Mouse (Mus musculus) intestine, postnatal 0 days (tissue): ENCODE results near the gene Tmem53. TPM values are rescaled to one million over a fixed set of nuclear protein-coding genes. Genes with fewer than 3 reads are reported as not detected.

Experiments
- ATAC-seq: fragments of 200-750 bp; cut with Nextera tagmentation; 2 replicates; pipeline ENCODE4 v1.8.0; 2017; ENCODE audit warnings: mild to moderate bottlenecking, moderate TSS enrichment, moderate library complexity
- H3K27ac ChIP-seq: fragments of 300-500 bp; sonication (generic); 2 replicates; pipeline ENCODE4 v1.5.1; 2014; ENCODE audit warnings: mild to moderate bottlenecking, low read depth, low read length, moderate library complexity
- H3K27me3 ChIP-seq: fragments of 300-500 bp; sonication (generic); replicated peaks from 2 replicates; pipeline ENCODE4 v1.6.1; 2014; ENCODE audit warnings: low read length, mixed read lengths; ENCODE audit not compliant: control insufficient read depth, insufficient read depth
- H3K36me3 ChIP-seq: fragments of 300-500 bp; sonication (generic); 2 replicates; pipeline ENCODE4 v1.6.1; 2014; ENCODE audit warnings: mild to moderate bottlenecking, moderate library complexity; ENCODE audit not compliant: control insufficient read depth, insufficient read depth
- H3K4me1 ChIP-seq: fragments of 300-500 bp; sonication (generic); replicated peaks from 2 replicates; pipeline ENCODE4 v1.6.1; 2014; ENCODE audit warnings: antibody characterized with exemption, low read length, mixed read lengths; ENCODE audit not compliant: control insufficient read depth, insufficient read depth
- H3K4me2 ChIP-seq: fragments of 300-500 bp; sonication (generic); replicated peaks from 2 replicates; pipeline ENCODE4 v1.6.1; 2014; ENCODE audit warnings: low read depth, mild to moderate bottlenecking, moderate library complexity
- H3K4me3 ChIP-seq: fragments of 300-500 bp; sonication (generic); 2 replicates; pipeline ENCODE4 v1.5.1; 2014; ENCODE audit warnings: low read depth, low read length
- H3K9ac ChIP-seq: fragments of 300-500 bp; sonication (generic); 2 replicates; pipeline ENCODE4 v1.6.1; 2014; ENCODE audit warnings: mild to moderate bottlenecking, low read depth, low read length
- H3K9me3 ChIP-seq: fragments of 300-500 bp; sonication (generic); 2 replicates; pipeline ENCODE4 v1.6.1; 2016; ENCODE audit warnings: mixed run types; ENCODE audit not compliant: control insufficient read depth
- CTCF ChIP-seq: sonication (generic); IDR thresholded peaks from 2 replicates; pipeline ENCODE4 v1.5.1; 2016; ENCODE audit warnings: low read depth, mild to moderate bottlenecking, control low read depth, antibody characterized with exemption, moderate library complexity
- WGBS: fragments of 180-500 bp; shearing (Covaris S2); extraction: QIAGEN DNeasy Blood & Tissue Kit; methylation state at CpG from one replicate; pipeline ENCODE4 v1.1.7; 2014; 5-methylcytosine and 5-hydroxymethylcytosine counted together
- polyA plus RNA-seq: library from polyadenylated mRNA; unstranded; fragments of >200 nt; fragmentation: Nextera tagmentation; extraction: Ambion mirVana; gene quantifications from 2 replicates; pipeline ENCODE4 v1.2.1, GENCODE M21; 2015

Tmem53 gene
- polyA plus RNA-seq, 1 experiment from 2014 or later = 12.8 TPM

DNA sequence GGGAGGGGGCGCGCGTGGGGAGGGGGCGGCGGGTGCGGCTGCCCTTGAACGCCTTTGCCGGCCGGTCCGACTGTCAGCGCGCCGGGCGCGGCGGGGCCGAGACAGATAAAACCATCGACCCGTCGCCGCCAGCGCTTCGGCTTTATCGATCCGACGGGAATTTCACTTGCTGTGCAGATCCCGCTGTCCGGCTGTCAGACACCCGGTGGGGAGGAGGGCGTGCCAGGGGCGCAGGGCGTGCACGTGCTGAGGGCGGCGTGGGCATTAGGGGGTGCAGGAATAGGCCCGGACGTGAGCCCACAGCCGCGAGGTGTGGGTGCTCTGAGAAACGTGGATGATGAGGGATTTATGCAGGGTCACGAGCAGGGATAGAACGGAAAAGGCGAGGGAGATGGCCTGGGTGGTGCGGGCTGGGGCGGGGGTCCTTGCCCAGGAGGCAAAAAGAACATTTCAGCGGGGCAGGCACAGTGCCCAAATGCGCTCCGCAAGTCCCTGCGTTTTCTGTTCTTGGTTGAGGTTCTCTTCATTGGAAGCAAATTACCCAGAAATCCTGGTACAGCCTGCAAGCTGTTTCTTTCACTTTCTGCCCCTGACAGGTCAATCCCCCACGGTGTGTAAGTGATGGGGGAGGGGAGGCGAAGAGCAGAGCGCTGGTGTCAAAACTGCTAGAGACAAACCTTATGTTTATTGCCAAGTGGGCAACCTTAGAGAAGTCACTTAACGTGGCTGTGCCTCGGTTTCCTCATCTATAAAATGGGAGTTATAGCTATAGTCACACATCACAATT lies 52.7 kb downstream of the Tmem53 start:
- ATAC-seq = no peak
- H3K27ac ChIP-seq = no peak overlapping the region
- no peaks in the 10 kb centered on the region for H3K9me3 ChIP-seq
- peak overlapping the region; percentile 24; the same call in 1 of the 2 replicates for H3K9ac ChIP-seq
- peaks cover 7% of the 10 kb centered on the region; the same call in 1 of the 2 replicates for H3K4me1 ChIP-seq
- peak overlapping the region; percentile 45 for H3K4me3 ChIP-seq
- WGBS = 4% methylated on average over 54 of the region's 54 CpGs
- H3K36me3 ChIP-seq = no peaks in the 10 kb centered on the region
- peak overlapping the region; percentile 79 for H3K4me2 ChIP-seq
- no peak for TF ChIP-seq CTCF
- H3K27me3 ChIP-seq = peaks cover 32% of the 10 kb centered on the region

DNA sequence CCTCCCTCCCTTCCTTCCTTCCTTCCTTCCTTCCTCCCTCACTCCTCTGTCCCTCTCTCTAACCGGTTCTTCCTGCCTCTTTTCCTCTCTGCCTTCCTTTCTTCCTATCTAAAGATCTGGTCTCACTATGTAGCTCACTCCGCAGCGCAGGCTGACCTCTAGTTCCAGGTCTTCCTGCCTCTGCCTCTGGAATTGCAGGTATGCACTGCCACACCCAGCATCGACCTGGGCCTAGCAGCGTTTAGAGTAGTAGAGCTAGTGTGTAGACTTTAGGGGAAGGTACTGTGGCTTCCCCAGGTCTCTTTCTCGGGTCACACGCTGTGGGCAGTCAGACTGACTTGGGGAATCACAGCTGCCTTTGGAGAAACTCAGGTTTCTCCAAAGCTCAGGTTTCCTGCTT lies 53.7 kb downstream of the Tmem53 start:
- Histone ChIP-seq H3K36me3 (no peaks in the 10 kb centered on the region), H3K9ac (no peak overlapping the region), H3K4me1 (peaks cover 7% of the 10 kb centered on the region; the same call in 1 of the 2 replicates), H3K4me3 (no peak overlapping the region), H3K27ac (no peak overlapping the region), H3K27me3 (peaks cover 32% of the 10 kb centered on the region), H3K4me2 (no peak overlapping the region), H3K9me3 (no peaks in the 10 kb centered on the region)
- ATAC-seq = no peak
- no peak for TF ChIP-seq CTCF
- WGBS = 27% methylated on average over 6 of the region's 7 CpGs

DNA sequence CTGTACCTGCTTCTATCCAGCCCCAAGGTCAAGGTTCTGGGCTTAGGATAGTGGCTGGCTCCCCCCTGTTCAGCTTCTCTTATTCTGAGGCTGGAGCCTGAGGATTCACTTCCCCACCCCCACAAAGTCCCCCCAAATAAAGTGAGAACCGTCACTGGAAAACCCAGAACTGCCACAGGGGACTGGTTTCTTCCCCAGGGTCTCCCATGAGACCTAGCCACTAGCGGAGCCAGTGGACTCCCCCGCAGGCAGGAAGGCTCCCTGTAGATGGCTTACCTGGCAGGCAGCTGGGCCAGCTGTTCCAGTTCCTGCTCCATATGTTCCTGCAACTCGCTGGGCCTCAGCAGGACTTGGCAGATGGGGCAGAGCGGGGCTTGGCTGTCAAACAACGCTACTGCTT lies 55.5 kb downstream of the Tmem53 start:
- TF ChIP-seq CTCF = no peak
- no peak for ATAC-seq

DNA sequence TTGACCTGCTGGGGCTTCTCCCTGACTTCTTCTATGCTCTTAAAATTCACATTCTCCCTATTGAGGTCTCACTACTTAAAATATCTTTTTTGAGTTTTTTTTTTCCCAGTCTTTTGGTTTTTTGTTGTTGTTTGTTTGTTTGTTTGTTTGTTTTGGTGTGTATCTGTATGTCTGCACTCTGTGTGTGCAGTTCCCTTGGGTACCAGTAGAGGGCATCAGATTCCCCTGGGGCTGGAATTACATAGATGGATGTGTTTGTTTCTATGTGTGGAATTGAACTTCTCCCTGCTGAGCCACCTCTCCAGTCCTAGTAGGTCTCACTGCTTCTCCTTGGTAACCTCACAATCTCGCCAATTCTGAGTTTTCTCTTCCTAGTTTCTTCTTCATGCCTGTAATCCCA lies 57.7 kb downstream of the Tmem53 start:
- no peak overlapping the region for H3K9ac ChIP-seq
- peak; percentile 18; the same call in 1 of the 2 replicates for TF ChIP-seq CTCF
- H3K4me1 ChIP-seq = peaks cover under 1% of the 10 kb centered on the region; the same call in 1 of the 2 replicates
- peaks cover 15% of the 10 kb centered on the region for H3K27me3 ChIP-seq
- no peak overlapping the region for H3K4me2 ChIP-seq
- H3K27ac ChIP-seq = no peak overlapping the region
- H3K4me3 ChIP-seq = no peak overlapping the region
- H3K9me3 ChIP-seq = no peaks in the 10 kb centered on the region
- ATAC-seq = no peak
- no peaks in the 10 kb centered on the region for H3K36me3 ChIP-seq
- WGBS = 100% methylated on average over 1 of the region's 1 CpGs

More for the DNA sequence above, 55.5 kb downstream of the Tmem53 start:
- Histone ChIP-seq H3K4me1 (peaks cover 7% of the 10 kb centered on the region; the same call in 1 of the 2 replicates), H3K27ac (no peak overlapping the region), H3K9me3 (no peaks in the 10 kb centered on the region), H3K27me3 (peaks cover 20% of the 10 kb centered on the region), H3K36me3 (no peaks in the 10 kb centered on the region), H3K9ac (no peak overlapping the region), H3K4me2 (no peak overlapping the region), H3K4me3 (no peak overlapping the region)
- WGBS = 75% methylated on average over 6 of the region's 6 CpGs

DNA sequence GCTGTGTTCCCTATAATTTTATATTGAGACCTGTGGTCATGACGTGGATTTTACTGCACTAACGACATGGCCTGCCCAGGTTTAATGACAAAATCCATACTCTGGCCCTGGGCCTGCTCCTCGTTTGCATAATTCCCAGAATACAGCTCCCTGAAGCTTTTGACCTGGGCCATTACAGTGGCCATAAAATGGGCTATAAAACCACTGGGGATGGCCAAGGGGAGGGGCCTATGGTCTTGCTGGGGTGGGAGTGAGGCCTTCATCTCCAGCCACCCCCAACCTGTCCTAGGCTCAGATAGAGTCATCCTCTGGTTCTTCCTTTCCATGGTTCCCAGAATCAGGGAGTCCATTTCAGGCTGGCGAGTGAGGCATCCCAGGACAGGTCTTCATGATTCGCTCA lies 60.1 kb downstream of the Tmem53 start:
- Histone ChIP-seq H3K36me3 (no peaks in the 10 kb centered on the region), H3K4me1 (no peaks in the 10 kb centered on the region), H3K4me3 (no peak overlapping the region), H3K9me3 (no peaks in the 10 kb centered on the region), H3K27me3 (peaks cover 30% of the 10 kb centered on the region), H3K4me2 (no peak overlapping the region), H3K27ac (no peak overlapping the region), H3K9ac (no peak overlapping the region)
- ATAC-seq = peak; percentile 54; the same call in 1 of the 2 replicates
- 29% methylated on average over 5 of the region's 5 CpGs for WGBS
- TF ChIP-seq CTCF = no peak

DNA sequence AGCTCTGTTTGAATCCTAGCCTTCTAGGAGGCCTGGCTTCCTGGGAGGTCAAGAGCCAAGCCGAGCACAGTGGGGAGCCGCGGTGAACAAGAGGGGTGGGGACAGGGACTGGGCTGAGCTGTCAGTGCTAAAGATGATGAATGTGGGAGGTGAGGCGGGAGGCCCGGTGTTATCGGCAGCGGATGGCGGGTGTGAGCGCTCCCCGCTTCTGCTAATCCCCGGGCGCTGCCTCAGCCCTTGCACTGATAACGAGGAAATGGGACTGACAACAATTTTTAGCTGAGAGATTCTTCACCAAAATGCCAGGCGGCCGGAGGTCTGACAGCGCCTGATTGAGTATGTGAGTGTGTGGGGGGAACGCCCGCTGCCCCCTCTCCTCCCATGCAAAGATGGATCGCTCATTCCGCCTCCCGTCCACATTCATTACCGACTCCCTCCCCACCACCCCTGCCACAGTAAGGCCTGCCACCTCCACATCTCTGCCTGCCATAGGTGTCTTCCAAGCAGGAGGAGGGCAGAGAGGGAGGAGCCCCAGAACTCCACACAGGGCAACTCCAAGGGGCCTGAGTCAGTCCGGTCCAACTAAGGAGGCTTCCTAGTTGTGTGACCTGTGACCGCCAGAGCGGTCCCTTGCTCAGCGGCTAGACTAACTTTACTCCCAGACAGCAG lies 60.8 kb downstream of the Tmem53 start:
- H3K4me3 ChIP-seq = no peak overlapping the region
- no peaks in the 10 kb centered on the region for H3K9me3 ChIP-seq
- no peaks in the 10 kb centered on the region for H3K36me3 ChIP-seq
- H3K4me2 ChIP-seq = no peak overlapping the region; the same call in 1 of the 2 replicates
- no peak for ATAC-seq
- no peaks in the 10 kb centered on the region for H3K4me1 ChIP-seq
- H3K27ac ChIP-seq = no peak overlapping the region
- 16% methylated on average over 26 of the region's 26 CpGs for WGBS
- no peak for TF ChIP-seq CTCF
- peaks cover 35% of the 10 kb centered on the region for H3K27me3 ChIP-seq
- no peak overlapping the region for H3K9ac ChIP-seq
